Mouse (Mus musculus): ENCODE measurements at regions not wholly inside any gene's neighbourhood (a gene's known extent, or its start where the extent isn't known, plus 50 kb on each side); places are given as distances from the start of the nearest gene placed in this dataset.

GRCm38 (mm10) chr13:56021716-56022115 is 114.4 kb downstream of the H2afy start:
- DNase-seq = no peak

DNA sequence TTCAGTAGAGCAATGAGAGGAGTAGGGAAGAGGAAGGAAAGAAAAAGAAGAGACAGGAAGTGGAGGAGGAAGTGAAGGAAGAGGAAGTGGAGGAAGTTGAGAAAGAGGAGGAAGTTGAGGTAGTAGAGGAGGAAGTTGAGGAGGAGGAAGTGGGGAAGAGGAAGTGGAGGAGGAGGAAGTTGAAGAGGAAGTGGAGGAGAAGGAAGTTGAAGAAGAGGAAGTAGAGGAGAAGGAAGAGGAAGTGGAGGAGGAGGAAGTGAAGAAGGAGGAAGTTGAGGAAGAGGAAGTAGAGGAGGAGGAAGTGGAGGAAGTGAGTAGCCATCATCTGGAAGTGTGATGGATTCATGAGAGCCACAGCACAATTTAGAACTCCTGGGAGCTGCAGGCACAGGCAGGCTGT is 122.2 kb downstream of the H2afy start:
- no peak for DNase-seq

DNA sequence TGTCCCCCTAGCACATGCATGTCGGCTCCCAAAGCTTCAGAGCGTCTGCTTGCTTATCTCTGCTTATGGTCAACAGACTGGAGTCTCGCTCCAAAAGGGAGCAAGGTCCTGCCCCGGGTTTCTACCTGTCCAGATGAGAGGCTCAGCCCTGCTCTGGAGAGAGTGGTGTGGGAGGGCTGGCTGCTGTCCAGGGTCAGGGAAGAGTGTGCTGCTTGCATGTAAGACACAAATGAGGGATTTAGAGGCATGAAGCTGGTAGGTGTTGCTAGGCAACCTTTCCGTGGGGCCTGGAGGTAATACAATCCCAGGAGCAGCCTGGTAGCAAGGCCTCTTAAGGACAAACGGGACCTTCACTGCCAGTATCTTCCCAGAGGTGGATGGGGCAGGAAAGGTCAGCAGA is 125.7 kb downstream of the H2afy start:
- no peak for DNase-seq

DNA sequence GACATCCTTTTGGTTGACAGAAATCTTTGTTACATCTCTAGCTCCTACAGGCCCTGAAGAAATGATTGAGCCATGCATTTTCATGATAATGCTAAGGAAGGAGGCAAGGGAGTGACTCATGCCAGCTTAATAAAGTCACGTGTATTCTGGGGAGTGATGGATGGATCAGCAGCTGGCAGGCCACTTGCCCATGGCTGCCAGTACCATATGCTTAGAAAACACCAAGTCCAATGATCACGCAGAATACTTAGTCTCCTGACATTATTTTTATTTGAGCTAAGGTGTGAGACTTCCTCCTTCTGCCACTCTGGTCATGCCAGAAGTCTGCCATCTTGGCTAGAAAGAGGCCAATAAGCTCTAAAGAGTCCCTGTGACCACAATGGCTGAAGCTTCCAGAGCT is 129.3 kb downstream of the H2afy start:
- DNase-seq = no peak

- DNase-seq = no peak
These were observed 130.4 kb downstream of the H2afy start for GRCm38 (mm10) chr13:56005746-56006145.

DNA sequence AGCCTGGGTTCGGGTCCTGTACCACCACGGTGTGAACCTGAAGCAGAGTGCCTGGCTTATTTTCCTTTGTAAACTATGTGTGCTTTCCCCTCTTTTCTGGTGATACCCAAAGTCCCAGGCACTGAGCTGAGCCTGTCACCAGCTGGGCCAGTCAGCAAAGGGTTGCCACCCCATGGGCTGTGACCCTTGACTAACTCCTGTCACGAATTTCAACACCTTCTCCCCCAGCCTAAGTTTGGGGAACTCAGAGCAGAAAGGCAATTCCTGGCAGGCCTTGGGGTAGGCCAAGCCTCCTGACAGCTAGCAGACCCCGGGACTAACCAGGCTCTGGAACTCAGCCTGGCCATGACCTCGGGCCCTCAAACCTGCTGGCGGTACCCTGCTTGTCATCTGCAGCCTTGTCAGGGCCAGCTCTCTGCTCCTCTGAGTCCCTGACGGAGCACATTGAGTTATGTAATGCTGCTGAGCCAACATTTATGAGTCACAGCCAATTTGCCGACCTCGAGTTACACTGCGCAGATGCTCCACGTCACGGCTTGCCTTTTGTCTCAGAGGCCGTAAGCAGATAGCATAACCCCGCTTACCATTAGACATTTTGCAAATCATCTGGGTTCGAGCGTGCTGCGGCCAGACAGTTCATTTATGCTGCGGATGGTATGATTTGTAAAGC is 132.3 kb downstream of the H2afy start:
- peak; percentile 11 for DNase-seq

DNA sequence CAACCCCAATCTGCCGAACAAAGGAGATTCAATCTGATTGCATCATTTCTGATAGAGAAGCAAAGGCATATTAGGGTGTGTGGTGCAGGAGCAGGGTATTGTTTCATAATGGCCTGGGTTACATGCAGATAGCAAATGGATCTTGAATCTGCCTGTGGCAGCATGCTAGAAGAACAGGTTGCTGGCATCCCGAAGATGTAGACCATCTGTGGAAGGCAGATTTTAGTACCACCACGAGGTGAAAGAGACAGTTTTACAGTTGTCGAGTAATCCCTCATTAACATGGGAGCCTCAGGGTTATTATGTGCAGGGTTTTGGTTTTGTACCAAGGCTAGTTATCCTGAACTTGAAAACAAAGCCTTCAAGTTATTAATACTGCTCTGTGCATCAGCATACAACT is 140.9 kb downstream of the H2afy start:
- no peak for DNase-seq

- no peak for DNase-seq
These were observed 141.7 kb downstream of the H2afy start for GRCm38 (mm10) chr13:55994460-55994859.

DNA sequence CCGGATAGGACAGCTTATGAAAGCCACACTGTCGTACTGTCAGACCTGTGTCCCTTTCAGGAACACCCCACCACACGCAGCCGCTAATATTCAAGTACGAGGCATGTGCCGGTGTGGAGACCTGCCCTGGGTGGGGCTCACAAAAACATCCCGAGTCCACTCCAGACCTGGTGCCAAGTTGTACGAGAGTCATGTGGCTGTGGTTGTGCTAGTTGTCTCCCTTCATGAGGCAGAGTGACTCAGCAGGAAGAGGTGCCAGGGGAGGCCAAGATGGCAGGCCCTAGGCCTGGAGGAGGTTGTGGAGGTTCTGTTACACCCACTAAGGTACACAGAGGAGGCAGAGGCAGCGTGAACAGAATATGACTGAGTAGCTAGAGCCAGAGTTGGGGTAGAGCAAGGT is 143.5 kb downstream of the H2afy start:
- no peak for DNase-seq

DNA sequence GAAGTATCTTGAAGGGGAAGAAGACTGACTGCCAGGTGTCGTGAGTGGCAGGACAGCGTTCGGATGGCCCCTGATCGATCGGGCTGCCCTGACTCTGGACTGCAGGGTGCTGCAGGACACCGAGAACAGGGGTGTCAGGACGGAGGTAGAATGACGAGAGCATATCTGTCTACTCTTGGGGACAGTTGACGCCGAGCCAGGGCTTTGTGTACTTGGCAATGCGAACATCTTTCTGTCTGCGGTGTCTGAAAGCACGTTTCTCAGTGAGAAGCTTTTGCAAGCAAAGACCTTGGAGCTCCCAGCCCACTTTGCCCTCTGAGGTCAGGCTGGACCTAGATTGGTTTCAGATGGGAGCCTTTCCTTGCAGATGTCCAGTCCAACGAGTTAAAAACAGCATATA is 144.9 kb downstream of the H2afy start:
- no peak for DNase-seq

- DNase-seq = no peak
These were observed 146.0 kb downstream of the H2afy start for GRCm38 (mm10) chr13:55990186-55990585.

- no peak for DNase-seq
These were observed 146.8 kb downstream of the H2afy start for GRCm38 (mm10) chr13:55989401-55989800.

- DNase-seq = no peak
These were observed 149.4 kb upstream of the Pitx1 start for GRCm38 (mm10) chr13:55985396-55985795.

DNA sequence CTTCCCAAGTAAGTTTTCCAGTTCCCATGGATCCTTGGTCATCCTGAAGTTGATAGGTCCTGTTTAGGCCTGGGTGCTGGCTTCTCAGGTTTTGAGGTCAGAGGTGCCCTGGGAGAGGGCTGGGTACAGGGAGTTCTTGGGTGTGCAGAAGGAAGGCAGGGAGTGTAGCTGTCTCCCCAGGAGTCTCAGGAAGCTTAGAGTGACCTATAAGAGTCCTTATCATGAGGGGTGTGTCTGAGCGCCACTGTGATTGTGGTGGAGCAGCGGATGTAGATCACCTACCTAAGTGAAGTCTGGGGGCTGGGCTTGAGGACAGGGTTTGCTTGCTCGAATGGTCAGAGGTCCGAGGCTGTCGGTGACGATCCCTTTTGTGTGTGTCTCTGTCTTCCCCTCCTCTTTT is 148.8 kb upstream of the Pitx1 start:
- no peak for DNase-seq

- no peak for DNase-seq
These were observed 147.9 kb upstream of the Pitx1 start for GRCm38 (mm10) chr13:55983851-55984250.

- DNase-seq = no peak
These were observed 145.0 kb upstream of the Pitx1 start for GRCm38 (mm10) chr13:55981041-55981440.

- DNase-seq = no peak
These were observed 141.9 kb upstream of the Pitx1 start for GRCm38 (mm10) chr13:55977902-55978301.

DNA sequence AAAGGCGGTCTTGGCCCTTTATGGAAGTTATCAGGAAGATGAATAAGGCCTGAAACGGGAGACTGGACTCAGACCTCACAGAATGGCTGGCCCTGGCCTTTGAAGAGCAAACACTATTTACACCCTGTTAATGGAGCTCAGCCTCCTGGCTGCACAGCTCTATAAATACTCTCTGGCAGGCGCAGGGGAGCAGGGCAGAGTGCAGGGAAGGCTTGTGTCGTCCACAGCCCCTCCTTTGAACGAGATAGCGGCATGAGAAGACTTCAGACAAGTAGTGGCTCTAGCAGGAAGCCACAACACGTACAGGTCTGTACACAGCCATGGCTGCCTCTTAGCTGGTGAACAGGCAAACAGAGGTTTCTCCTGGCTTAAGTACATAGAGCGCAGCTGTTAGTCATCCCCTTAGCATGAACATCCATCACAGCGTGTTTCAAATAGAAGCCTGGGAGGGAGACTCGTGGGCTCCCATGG is 141.0 kb upstream of the Pitx1 start:
- DNase-seq = no peak

- no peak for DNase-seq
These were observed 138.1 kb upstream of the Pitx1 start for GRCm38 (mm10) chr13:55974105-55974504.

DNA sequence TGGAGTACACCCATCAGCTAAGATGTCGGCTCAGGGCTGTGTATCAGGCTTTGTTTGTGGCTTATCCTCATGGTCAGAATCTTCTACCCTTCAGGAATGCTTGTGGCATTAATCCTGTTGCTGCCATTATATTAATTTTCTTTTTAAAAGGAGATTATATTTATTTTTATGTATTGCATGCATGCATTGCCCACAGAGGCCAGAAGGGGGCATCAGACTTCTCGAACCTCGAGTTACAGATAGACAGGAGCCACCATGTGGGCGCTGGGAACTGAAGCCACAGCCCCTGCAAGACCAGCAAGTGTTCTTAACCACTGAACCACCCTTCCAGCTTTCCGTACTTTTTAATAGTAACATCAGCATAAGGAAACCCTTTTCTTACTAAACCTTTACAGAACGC is 134.7 kb upstream of the Pitx1 start:
- DNase-seq = no peak

DNA sequence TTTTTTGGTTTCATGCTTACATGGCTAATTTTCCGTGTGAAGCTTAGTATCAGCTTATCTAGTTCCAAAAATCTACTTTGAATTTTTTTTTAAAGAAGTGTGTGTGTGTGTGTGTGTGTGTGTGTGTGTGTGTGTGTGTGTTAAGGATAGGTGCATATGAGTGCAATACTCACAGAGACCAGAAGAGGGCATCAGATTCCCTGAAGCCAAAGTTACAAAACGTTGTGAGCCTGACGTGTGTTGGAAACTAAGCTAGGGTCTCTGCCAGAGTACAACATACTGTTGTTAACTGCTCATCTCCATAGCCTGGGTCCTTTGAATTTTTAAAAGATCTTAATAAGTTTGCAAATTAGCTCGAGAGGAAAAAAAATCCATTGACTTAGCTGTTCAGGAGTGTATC is 133.5 kb upstream of the Pitx1 start:
- no peak for DNase-seq

GRCm38 (mm10) chr13:55967151-55967550 is 131.2 kb upstream of the Pitx1 start:
- no peak for DNase-seq

DNA sequence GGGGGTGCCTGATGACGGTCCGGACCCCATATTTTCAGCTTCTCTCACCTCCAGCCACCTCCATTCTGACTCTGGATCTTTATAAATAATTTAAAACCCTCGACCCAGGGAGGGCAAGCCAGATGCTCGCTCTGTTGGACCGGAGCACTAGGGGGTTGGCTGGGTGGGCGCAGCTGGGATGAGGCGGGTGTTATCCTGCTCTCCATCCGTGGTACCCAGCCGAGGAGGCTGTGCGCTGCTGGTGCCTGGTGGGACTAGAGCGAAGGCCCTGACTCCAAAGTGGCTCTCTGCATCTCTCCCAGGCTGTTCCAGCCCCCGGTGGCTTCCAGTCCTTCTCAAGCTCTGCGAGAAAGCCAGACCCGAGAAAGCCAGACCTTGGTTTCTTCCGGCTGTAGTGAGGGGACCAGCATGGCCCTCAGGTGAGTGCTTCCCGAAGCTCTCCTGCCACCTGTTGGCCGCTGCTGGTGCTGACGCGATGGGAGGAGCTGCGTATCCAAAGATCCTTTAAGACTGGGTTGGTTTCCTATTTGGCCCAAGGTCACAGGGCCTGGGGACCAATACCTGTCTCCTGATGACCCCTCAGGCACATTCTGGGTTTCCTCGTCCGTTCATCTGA is 127.1 kb upstream of the Pitx1 start:
- DNase-seq = peak; percentile 65

DNA sequence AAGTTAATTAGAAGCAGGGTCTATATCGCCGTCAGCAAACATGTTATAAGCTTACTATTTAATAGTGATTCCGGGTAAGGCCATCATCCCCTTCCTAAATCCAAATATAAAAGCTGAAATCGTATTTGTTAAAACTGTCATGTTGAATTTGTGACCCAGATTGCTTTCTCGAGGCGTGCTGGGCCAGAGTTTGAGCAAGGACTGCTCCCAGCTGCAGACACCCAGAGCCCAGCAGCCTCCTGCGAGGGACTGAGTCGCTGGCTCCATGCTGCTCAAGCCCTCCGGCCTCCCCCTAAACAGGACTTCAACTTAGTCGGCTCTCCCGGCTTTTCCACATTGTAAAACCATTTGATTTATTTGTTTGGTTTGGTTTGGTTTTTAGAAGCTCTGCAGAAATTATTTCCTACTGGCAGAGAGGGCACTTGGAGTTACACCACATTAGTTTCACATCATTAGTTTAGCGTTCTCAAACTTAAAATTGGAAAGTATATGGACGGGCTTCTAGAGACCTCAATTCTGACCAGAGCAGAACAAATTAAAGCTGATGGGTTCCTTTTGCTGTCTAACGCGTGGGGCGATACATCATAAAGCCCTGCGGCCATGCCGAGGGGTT is 126.4 kb upstream of the Pitx1 start:
- DNase-seq = no peak

All from liver (tissue).